Mouse (Mus musculus) stomach, postnatal 0 days (tissue): ENCODE measurements around the gene Mob3a. TPM values are rescaled to one million over a fixed set of nuclear protein-coding genes. Genes with fewer than 3 reads are reported as not detected.

Experiments
- ATAC-seq: fragments of 200-750 bp; cut with Nextera tagmentation; 2 replicates; pipeline ENCODE4 v1.8.0; 2017; ENCODE audit not compliant: low FRiP score, low TSS enrichment
- DNase-seq: peaks from one replicate; pipeline ENCODE4 v3.0.0-alpha.2; 2016; ENCODE audit warnings: low spot score
- H3K27ac ChIP-seq: fragments of 300-500 bp; sonication (generic); replicated peaks from 2 replicates; pipeline ENCODE4 v1.5.1; 2014; ENCODE audit warnings: mild to moderate bottlenecking, control low read depth
- H3K27me3 ChIP-seq: fragments of 300-500 bp; sonication (generic); 2 replicates; pipeline ENCODE4 v1.6.1; 2014; ENCODE audit warnings: low read length; ENCODE audit not compliant: control insufficient read depth, insufficient read depth
- H3K36me3 ChIP-seq: fragments of 300-500 bp; sonication (generic); 2 replicates; pipeline ENCODE4 v1.6.1; 2014; ENCODE audit warnings: low read length, mixed read lengths; ENCODE audit not compliant: control insufficient read depth, insufficient read depth
- H3K4me1 ChIP-seq: fragments of 300-500 bp; sonication (generic); replicated peaks from 2 replicates; pipeline ENCODE4 v1.6.1; 2014; ENCODE audit warnings: antibody characterized with exemption; ENCODE audit not compliant: control insufficient read depth, insufficient read depth
- H3K4me2 ChIP-seq: fragments of 300-500 bp; sonication (generic); replicated peaks from 2 replicates; pipeline ENCODE4 v1.6.1; 2014; ENCODE audit warnings: low read depth, mild to moderate bottlenecking, control low read depth, moderate library complexity
- H3K4me3 ChIP-seq: fragments of 300-500 bp; sonication (generic); 2 replicates; pipeline ENCODE4 v1.5.1; 2014; ENCODE audit warnings: low read depth, low read length, control low read depth
- H3K9ac ChIP-seq: fragments of 300-500 bp; sonication (generic); 2 replicates; pipeline ENCODE4 v1.6.1; 2014; ENCODE audit warnings: mild to moderate bottlenecking, low read length, control low read depth, mixed read lengths
- H3K9me3 ChIP-seq: fragments of 300-500 bp; sonication (generic); 2 replicates; pipeline ENCODE4 v1.6.1; 2016; ENCODE audit warnings: low read length; ENCODE audit not compliant: control insufficient read depth
- CTCF ChIP-seq: IDR thresholded peaks from 2 replicates; pipeline ENCODE4 v1.5.1; 2016; ENCODE audit warnings: antibody characterized with exemption, low read depth, mild to moderate bottlenecking, moderate library complexity
- EP300 ChIP-seq: optimal IDR thresholded peaks from 2 replicates; pipeline ENCODE3; 2016; ENCODE audit warnings: antibody characterized with exemption
- WGBS: fragments of 180-500 bp; shearing (Covaris S2); extraction: QIAGEN DNeasy Blood & Tissue Kit; methylation state at CpG from one replicate; pipeline ENCODE4 v1.1.7; 2014; 5-methylcytosine and 5-hydroxymethylcytosine counted together
- polyA plus RNA-seq: library from polyadenylated mRNA; unstranded; fragments of >200 nt; fragmentation: Nextera tagmentation; extraction: Ambion mirVana; gene quantifications from 2 replicates; pipeline ENCODE4 v1.2.1, GENCODE M21; 2015

Mob3a gene
- polyA plus RNA-seq, 1 experiment from 2014 or later: 23.9 TPM

DNA sequence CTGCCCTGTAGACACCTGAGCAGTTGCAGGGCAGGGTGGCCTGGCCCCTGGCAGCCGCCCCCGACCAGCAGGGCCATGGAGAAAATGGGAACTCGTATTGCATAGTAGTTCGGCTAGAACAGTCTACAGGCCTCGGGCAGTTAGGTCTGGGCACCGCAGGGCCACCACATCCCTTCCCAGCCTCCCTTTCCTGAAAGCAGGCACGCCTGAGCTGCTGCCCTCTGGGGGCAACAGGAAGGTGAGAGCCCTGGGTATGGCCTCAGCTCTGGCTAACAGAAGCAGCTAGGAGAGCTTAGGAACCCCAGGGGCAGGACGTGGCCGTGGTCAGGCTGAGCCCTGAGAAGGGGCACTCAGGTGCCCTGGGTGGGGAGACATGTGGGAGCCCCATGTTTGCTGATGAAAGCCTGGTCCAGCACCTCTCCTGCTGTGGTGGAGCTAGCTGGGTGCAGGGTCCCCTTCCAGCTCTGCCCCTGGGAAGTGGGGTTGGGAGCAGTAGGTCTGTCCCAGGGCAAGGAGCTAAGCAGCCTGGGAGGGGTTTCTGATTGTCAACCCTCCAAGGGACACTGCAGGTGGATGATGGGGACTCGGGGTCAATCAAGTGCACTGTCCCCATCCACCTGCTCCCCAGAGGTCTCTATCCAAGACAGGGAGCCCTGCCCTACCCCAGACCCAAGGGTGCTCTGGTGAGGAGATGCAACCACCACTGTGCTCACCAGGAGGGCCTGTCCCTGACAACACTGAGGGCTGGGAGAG is 35.6 kb downstream of the Mob3a start:
- ATAC-seq: no peak
- Histone ChIP-seq H3K4me1 (peaks cover 7% of the 10 kb centered on the region; the same call in 1 of the 2 replicates), H3K36me3 (peaks cover 46% of the 10 kb centered on the region), H3K9ac (peak overlapping the region; percentile 31), H3K4me3 (no peak overlapping the region), H3K27me3 (no peaks in the 10 kb centered on the region), H3K27ac (peak overlapping the region; percentile 94), H3K4me2 (no peak overlapping the region), H3K9me3 (no peaks in the 10 kb centered on the region)
- 67% methylated on average over 10 of the region's 10 CpGs for WGBS
- TF ChIP-seq EP300 (no peak), CTCF (peak; percentile 39)
- no peak for DNase-seq

GRCm38 (mm10) chr10:80665459-80665858 is 36.3 kb downstream of the Mob3a start:
- Histone ChIP-seq H3K27ac (peak overlapping the region; percentile 94), H3K36me3 (peaks cover 41% of the 10 kb centered on the region), H3K9me3 (no peaks in the 10 kb centered on the region), H3K27me3 (no peaks in the 10 kb centered on the region), H3K4me3 (no peak overlapping the region), H3K9ac (peak overlapping the region; percentile 23; the same call in 1 of the 2 replicates), H3K4me2 (no peak overlapping the region), H3K4me1 (peaks cover 6% of the 10 kb centered on the region; the same call in 1 of the 2 replicates)
- ATAC-seq: no peak
- 38% methylated on average over 4 of the region's 4 CpGs for WGBS
- peak; percentile 46 for DNase-seq
- TF ChIP-seq EP300 (no peak), CTCF (no peak)

- Histone ChIP-seq H3K4me2 (peak overlapping the region; percentile 35; the same call in 1 of the 2 replicates), H3K9ac (peak overlapping the region; percentile 43; the same call in 1 of the 2 replicates), H3K4me3 (no peak overlapping the region), H3K27me3 (no peaks in the 10 kb centered on the region), H3K36me3 (peaks cover 36% of the 10 kb centered on the region), H3K9me3 (no peaks in the 10 kb centered on the region), H3K27ac (peak overlapping the region; percentile 94), H3K4me1 (peaks cover 6% of the 10 kb centered on the region; the same call in 1 of the 2 replicates)
- DNase-seq (peak; percentile 74), ATAC-seq (peak; percentile 63)
- WGBS: 2% methylated on average over 10 of the region's 10 CpGs
- TF ChIP-seq EP300: no peak
- TF ChIP-seq CTCF: no peak
Observed at GRCm38 (mm10) chr10:80665016-80665380, 36.8 kb downstream of the Mob3a start.

DNA sequence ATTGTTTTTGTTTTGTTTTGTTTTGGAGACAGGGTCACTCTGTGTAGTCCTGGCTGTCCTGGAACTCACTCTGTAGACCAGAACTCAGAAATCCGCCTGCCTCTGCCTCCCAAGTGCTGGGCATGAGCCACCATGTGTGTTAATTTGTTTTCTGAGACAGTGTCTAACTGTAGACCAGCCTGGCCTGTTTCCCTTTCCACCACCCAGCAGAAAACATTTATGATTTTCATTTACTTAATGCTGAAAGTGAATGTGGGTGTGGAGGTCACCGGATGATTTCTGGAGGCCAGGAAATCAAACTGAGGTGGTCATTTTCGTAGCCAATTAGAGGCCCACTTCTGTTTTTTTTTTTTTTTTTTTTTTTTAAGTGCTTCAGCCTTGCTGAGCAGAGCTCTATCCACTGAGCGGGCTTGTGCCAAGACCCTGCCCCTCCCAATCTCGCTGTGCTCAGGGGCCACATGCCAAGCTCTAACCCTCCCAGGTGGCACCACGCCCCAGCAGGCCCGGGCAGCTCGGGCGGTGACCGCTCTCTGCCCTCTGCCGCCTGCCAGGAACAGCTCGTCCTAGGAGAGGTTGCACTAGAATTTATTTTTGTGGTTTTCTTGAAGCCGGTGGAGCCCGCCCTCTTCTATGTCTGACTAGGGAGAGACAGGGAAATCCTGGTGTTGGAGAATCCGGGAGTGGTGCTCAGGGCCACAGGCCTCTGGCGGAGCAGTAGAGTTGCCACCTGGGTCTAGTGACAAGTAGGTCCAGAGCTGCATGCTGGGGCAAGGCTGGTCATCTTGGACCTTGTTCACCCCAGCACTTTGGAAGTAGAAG is 37.4 kb downstream of the Mob3a start:
- H3K4me1 ChIP-seq: peaks cover 6% of the 10 kb centered on the region; the same call in 1 of the 2 replicates
- WGBS: 10% methylated on average over 16 of the region's 16 CpGs

DNA sequence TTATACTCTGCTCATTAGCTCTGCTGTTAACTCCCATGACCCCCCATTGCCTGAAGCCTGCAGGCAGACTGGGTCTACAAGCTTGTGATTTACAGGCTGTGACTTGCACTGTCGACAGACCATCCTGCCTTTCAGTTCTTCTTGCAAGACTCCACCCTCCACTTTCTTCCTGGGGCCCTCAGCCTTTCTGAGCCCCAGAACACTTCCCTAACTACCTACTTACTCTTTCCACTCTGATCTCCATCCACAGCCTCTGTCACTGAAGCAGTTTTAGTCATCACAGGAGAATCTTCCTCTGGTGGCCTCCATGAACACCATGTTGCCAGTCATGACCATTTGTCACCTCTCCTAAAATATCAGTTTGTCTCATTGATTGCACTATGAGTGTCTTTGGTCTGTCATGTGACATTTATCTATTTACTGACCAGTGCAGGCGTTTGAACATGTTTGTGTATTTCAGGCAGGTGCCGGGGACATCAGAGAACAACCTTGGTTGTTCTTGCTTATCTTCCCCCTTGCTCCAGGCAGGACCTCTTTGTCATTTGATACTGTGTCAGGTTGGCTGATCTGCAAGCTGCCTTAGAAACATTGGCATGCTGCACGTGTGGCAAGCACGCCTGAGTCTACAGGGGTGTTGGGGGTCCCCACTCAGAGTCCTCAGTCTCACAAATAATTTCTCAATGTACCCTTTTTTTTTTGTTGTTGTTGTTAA is 38.1 kb downstream of the Mob3a start:
- Histone ChIP-seq H3K9me3 (no peaks in the 10 kb centered on the region), H3K27me3 (no peaks in the 10 kb centered on the region), H3K4me3 (no peak overlapping the region), H3K27ac (peak overlapping the region; percentile 94), H3K4me1 (peaks cover 6% of the 10 kb centered on the region; the same call in 1 of the 2 replicates), H3K36me3 (peaks cover 24% of the 10 kb centered on the region), H3K4me2 (no peak overlapping the region), H3K9ac (no peak overlapping the region)
- no peak for TF ChIP-seq EP300
- no peak for TF ChIP-seq CTCF
- ATAC-seq: no peak
- 26% methylated on average over 5 of the region's 5 CpGs for WGBS
- no peak for DNase-seq

More for the DNA sequence above, 37.4 kb downstream of the Mob3a start:
- no peak overlapping the region for H3K4me3 ChIP-seq
- ATAC-seq (peak; percentile 85), DNase-seq (peak; percentile 91)
- H3K36me3 ChIP-seq: peaks cover 31% of the 10 kb centered on the region
- H3K9ac ChIP-seq: peak overlapping the region; percentile 43; the same call in 1 of the 2 replicates
- H3K4me2 ChIP-seq: peak overlapping the region; percentile 35; the same call in 1 of the 2 replicates
- TF ChIP-seq EP300: peak; percentile 93
- peak; percentile 24; the same call in 1 of the 2 replicates for TF ChIP-seq CTCF
- H3K9me3 ChIP-seq: no peaks in the 10 kb centered on the region
- H3K27me3 ChIP-seq: no peaks in the 10 kb centered on the region
- peak overlapping the region; percentile 94 for H3K27ac ChIP-seq
